Mouse (Mus musculus): ENCODE results near the gene Klhl35.
"Not testable (repeated sequence)": the region's sequence is repeated elsewhere in the genome, so short reads cannot be mapped to it uniquely, and the experiment has no call there.

The Klhl35 gene

DNA sequence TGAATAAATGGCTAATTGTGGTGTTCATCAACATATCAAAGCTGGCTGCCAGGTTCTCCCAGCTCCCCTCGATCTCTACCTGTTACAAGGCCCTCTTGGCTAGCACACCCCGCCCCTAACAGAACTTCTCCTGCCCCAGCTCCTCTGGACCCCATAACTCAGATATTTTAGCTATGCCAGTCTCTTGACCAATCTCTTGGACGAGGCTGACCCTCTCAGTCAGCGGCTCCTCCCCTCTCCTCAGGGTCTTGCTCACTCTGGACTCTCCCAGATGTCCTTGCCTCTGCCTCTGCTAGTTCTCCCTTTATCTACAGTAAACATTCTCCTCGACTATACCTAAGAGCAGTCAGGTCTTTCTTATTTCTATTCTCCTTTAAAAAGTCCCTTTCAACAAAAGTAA, 34.9 kb downstream of the Klhl35 start:
- DNase-seq (ENCODE audit: low read depth): no peak

DNA sequence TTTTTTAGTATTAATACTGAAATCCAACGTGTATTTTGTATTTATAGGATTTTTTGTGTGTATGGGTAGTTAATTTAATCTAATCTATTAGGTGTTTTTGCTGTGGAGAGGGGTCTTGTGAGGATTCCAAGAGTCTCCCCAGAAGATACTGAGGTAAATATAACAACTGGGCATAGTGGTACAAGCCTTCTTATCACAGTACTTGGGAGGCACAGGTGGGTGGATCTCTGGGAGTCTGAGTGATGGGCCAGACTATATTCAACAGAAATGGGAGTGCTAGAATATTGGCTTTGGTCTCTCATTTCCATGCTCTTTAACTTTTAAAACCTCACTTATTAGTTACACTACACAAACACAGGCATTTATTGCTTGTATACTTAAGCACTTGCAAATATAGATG, 35.3 kb downstream of the Klhl35 start:
- DNase-seq (ENCODE audit: low read depth): no peak

- no peak for DNase-seq (ENCODE audit: low read depth)
Observed at GRCm38 (mm10) chr7:99504556-99504955, 38.8 kb downstream of the Klhl35 start.

- not testable (repeated sequence) for DNase-seq (ENCODE audit: low read depth)
Observed at GRCm38 (mm10) chr7:99508187-99508586, 42.4 kb downstream of the Klhl35 start.

GRCm38 (mm10) chr7:99510087-99510501, 44.3 kb downstream of the Klhl35 start:
- peak; percentile 7 for DNase-seq (ENCODE audit: low read depth)

GRCm38 (mm10) chr7:99516092-99516813, 50.4 kb downstream of the Klhl35 start:
- DNase-seq (ENCODE audit: low read depth): no peak

- no peak for DNase-seq (ENCODE audit: low read depth)
Observed at GRCm38 (mm10) chr7:99516814-99517157, 51.0 kb downstream of the Klhl35 start.

- DNase-seq (ENCODE audit: low read depth): peak; percentile 61
Observed at GRCm38 (mm10) chr7:99518954-99519644, 53.3 kb downstream of the Klhl35 start.

- no peak for DNase-seq (ENCODE audit: low read depth)
Observed at GRCm38 (mm10) chr7:99523121-99523520, 57.3 kb downstream of the Klhl35 start.

Data from fibroblast of lung, adult 2 months (primary cell).